Mouse (Mus musculus) small intestine, adult 2 months (tissue): Measurements from ENCODE around the gene A830018L16Rik. TPM values are rescaled to one million over a fixed set of nuclear protein-coding genes. Genes with fewer than 3 reads are reported as not detected.

Experiments
- H3K27ac ChIP-seq: fragments of 200-500 bp; 2 replicates; pipeline ENCODE4 v1.5.1; 2012; ENCODE audit warnings: low read depth, low read length, control low read depth, inconsistent platforms; ENCODE audit not compliant: insufficient read depth
- H3K27me3 ChIP-seq: fragments of 200-500 bp; 2 replicates; pipeline ENCODE4 v1.6.1; 2012; ENCODE audit warnings: mild to moderate bottlenecking, moderate library complexity, low read length, inconsistent platforms; ENCODE audit not compliant: control insufficient read depth, insufficient read depth
- H3K36me3 ChIP-seq: fragments of 200-500 bp; 2 replicates; pipeline ENCODE4 v1.6.1; 2012; ENCODE audit warnings: mild to moderate bottlenecking, low read length, control low read depth, inconsistent platforms; ENCODE audit not compliant: control insufficient read depth, insufficient read depth
- H3K4me1 ChIP-seq: fragments of 200-500 bp; 2 replicates; pipeline ENCODE4 v1.6.1; 2012; ENCODE audit warnings: low read length, inconsistent platforms, mixed read lengths; ENCODE audit not compliant: control insufficient read depth, insufficient read depth, insufficient read length
- H3K4me3 ChIP-seq: fragments of 200-500 bp; 2 replicates; pipeline ENCODE4 v1.5.1; 2012; ENCODE audit warnings: low read depth, mild to moderate bottlenecking, control low read depth, inconsistent platforms, low read length, moderate library complexity
- CTCF ChIP-seq: fragments of 200-500 bp; IDR thresholded peaks from 2 replicates; pipeline ENCODE4 v1.5.1; 2012; ENCODE audit warnings: low read depth, mild to moderate bottlenecking, control low read depth, inconsistent platforms, low read length, moderate library complexity, mixed read lengths; ENCODE audit not compliant: insufficient replicate concordance, insufficient read length; ENCODE audit errors: extremely low read depth
- POLR2A ChIP-seq: fragments of 200-500 bp; IDR thresholded peaks from 2 replicates; pipeline ENCODE4 v1.6.1; 2012; ENCODE audit warnings: low read depth, mild to moderate bottlenecking, control low read depth, inconsistent platforms, low read length, moderate library complexity
- WGBS: fragments of 180-500 bp; shearing (Covaris S2); methylation state at CpG from one replicate; pipeline ENCODE4 v1.1.7; 2018; 5-methylcytosine and 5-hydroxymethylcytosine counted together
- polyA plus RNA-seq: library from polyadenylated mRNA; depleted of rRNA; stranded (reverse); fragments of >200 nt; gene quantifications from 2 replicates; pipeline ENCODE4 v1.2.3, GENCODE M21; 2012

Gene A830018L16Rik
- polyA plus RNA-seq, 1 experiment: not detected

DNA sequence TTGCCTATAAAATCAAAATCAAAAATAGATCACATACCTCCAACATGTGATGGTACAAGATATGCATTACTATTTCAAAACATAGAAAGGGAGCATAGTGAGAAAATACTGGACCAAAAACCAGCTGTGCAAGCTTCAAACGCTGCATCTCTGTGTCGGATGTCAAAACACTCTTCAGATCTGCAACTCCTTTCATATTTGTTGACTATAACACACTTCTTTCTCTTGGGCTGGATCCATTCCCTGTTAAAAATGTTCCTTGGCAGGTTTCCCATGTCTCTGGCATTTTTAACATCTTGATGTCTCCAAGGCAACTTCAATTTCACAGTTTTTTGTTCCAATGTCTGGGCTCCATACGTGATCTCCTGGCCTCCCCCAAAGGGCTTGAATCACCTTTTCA is 481.8 kb downstream of the A830018L16Rik start:
- no peaks in the 10 kb centered on the region for H3K36me3 ChIP-seq
- no peaks in the 10 kb centered on the region for H3K4me1 ChIP-seq
- TF ChIP-seq POLR2A: no peak
- no peak for TF ChIP-seq CTCF
- H3K4me3 ChIP-seq: no peak overlapping the region
- WGBS: 79% methylated on average over 3 of the region's 3 CpGs
- no peak overlapping the region for H3K27ac ChIP-seq
- H3K27me3 ChIP-seq: no peaks in the 10 kb centered on the region

- H3K4me1 ChIP-seq: no peaks in the 10 kb centered on the region
- no peak for TF ChIP-seq CTCF
- TF ChIP-seq POLR2A: no peak
- H3K4me3 ChIP-seq: no peak overlapping the region
These were observed 502.0 kb downstream of the A830018L16Rik start for GRCm38 (mm10) chr1:11915873-11916272.

GRCm38 (mm10) chr1:11936984-11937383 is 523.1 kb downstream of the A830018L16Rik start:
- no peaks in the 10 kb centered on the region for H3K27me3 ChIP-seq
- no peaks in the 10 kb centered on the region for H3K4me1 ChIP-seq
- no peak overlapping the region for H3K4me3 ChIP-seq
- TF ChIP-seq POLR2A (no peak), CTCF (no peak)
- H3K27ac ChIP-seq: no peak overlapping the region
- 77% methylated on average over 9 of the region's 9 CpGs for WGBS
- no peaks in the 10 kb centered on the region for H3K36me3 ChIP-seq

More at GRCm38 (mm10) chr1:11915873-11916272, 502.0 kb downstream of the A830018L16Rik start:
- H3K27me3 ChIP-seq: no peaks in the 10 kb centered on the region
- no peak overlapping the region for H3K27ac ChIP-seq
- H3K36me3 ChIP-seq: no peaks in the 10 kb centered on the region

GRCm38 (mm10) chr1:11959421-11960206 is 545.7 kb downstream of the A830018L16Rik start:
- no peaks in the 10 kb centered on the region for H3K4me1 ChIP-seq
- no peaks in the 10 kb centered on the region for H3K36me3 ChIP-seq
- TF ChIP-seq POLR2A (no peak), CTCF (no peak)
- H3K27ac ChIP-seq: no peak overlapping the region
- 68% methylated on average over 2 of the region's 2 CpGs for WGBS
- no peak overlapping the region for H3K4me3 ChIP-seq
- no peaks in the 10 kb centered on the region for H3K27me3 ChIP-seq

DNA sequence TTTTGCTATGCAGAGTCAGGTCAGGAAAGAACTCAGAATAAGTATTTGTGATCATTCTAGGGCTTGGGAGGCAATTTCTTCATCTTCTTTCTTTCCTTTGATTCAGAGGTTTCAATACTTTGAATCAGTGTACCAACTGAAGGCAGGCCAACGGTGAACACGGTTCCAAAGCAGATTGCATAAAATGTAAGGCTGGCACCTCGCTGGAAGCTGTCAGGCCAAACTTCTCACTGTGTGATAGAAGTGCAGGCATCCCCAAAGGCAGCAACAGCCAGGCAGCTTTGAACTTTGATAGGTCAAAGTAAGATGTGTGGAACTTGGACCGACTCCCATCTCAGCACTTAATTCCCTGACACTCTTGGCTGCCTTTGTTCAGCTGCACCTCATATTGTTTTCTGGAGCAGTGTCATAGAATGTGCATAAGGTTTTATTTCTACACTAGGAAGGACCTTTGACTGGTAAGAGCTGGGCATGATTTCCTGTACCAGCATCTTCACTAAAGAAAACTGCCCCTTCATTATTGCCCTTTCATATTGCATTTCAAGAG is 568.8 kb downstream of the A830018L16Rik start:
- Histone ChIP-seq H3K4me3 (no peak overlapping the region), H3K27ac (no peak overlapping the region), H3K27me3 (no peaks in the 10 kb centered on the region), H3K4me1 (no peaks in the 10 kb centered on the region), H3K36me3 (no peaks in the 10 kb centered on the region)
- WGBS: 72% methylated on average over 4 of the region's 4 CpGs
- no peak for TF ChIP-seq POLR2A
- TF ChIP-seq CTCF: no peak

DNA sequence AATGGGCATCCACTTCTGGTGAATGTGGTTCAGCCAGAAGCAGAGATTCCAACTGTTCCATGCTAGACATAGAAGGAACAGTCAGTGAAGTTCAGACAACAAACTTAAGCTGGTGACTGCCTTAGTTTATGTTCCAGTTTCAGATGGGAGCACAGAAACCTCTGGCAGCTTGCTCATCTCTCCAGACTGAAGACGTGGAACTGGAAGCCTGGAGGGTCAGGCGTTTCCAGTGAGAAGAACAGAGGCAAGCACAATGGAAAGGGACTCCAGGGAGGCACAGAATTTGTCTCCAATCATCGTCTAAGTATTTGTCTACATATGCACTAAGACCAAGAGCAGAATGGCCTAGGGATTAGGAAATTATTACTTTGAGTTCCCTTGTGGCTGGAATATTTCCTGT is 576.1 kb downstream of the A830018L16Rik start:
- WGBS: 68% methylated on average over 3 of the region's 3 CpGs
- no peaks in the 10 kb centered on the region for H3K27me3 ChIP-seq
- no peak overlapping the region for H3K27ac ChIP-seq
- TF ChIP-seq POLR2A (no peak), CTCF (no peak)
- H3K4me3 ChIP-seq: no peak overlapping the region
- no peaks in the 10 kb centered on the region for H3K4me1 ChIP-seq
- H3K36me3 ChIP-seq: no peaks in the 10 kb centered on the region

- 32% methylated on average over 2 of the region's 2 CpGs for WGBS
- TF ChIP-seq CTCF: no peak
- no peak for TF ChIP-seq POLR2A
- Histone ChIP-seq H3K4me3 (no peak overlapping the region), H3K27ac (no peak overlapping the region), H3K27me3 (no peaks in the 10 kb centered on the region), H3K4me1 (no peaks in the 10 kb centered on the region), H3K36me3 (no peaks in the 10 kb centered on the region)
These were observed 582.5 kb downstream of the A830018L16Rik start for GRCm38 (mm10) chr1:11996297-11996878.
